Mouse (Mus musculus): Measurements from ENCODE around the gene Arhgap21. TPM values are rescaled to one million over a fixed set of nuclear protein-coding genes. Genes with fewer than 3 reads are reported as not detected.

Arhgap21 gene
- total RNA-seq, 2 experiments from 2014 or later = 70.6 to 77.9 TPM

DNA sequence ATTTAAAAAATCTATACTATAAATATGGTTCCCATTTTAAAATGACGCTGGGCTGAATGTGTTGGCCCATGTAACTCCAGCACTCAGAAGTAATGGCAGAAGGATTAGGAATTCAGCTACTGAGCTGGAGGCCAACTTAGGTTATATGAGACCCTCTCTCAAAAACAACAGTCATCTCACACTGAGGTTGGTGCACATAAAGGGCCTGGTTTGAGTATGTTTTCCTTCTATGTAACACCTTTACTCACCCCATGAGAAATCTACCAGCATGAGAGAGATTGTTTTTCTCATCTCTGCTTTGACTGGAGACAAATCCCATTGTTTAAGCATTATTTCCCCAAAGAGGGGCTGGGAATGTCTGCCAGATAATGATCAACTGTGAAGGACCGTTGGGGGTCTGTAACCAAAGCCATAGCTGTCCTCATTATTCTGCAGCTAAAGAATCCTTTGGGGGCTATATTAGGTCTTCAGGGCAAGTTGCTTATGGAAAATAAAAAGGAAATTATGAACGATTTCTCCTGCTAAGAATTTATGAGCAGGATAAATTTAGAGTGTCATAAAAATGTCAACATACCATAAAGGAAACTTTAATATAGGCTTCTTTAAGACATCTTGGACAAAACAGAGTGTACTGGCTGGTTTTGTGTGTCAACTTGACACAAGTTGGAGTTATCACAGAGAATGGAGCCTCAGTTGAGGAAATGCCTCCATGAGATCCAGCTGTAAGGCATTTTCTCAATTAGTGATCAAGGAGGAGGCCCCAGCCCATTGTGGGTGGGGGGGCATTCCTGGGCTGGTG, 136.9 kb downstream of the Arhgap21 start:
- no peak for DNase-seq (ENCODE audit: low spot score)
- intact Hi-C loops (cut with DNase I) = no loop called here

DNA sequence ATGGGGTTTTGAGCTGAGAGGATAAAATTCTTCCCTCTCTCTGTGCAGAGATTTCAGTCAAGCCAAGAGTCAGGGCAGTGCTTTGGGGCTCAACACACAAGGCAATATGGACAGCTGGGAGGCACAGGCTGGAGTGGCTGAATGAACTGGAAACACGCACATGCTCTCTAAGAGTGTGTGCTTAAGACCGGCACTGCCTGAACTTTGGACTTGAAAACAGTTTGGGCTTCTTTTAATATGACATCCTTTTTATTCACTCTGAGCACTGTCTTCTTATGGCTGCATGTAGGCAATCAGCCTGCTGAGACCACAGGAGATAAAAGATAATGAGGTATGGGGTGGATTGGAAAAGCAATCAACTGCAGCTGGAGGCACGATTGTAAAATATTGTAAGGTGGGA, 137.8 kb downstream of the Arhgap21 start:
- intact Hi-C loops (cut with DNase I) = no loop called here
- DNase-seq (ENCODE audit: low spot score) = no peak

- DNase-seq (ENCODE audit: low spot score) = no peak
- intact Hi-C loops (cut with DNase I) = no loop called here
Measured at GRCm38 (mm10) chr2:20826258-20826657, 142.4 kb downstream of the Arhgap21 start.

GRCm38 (mm10) chr2:20818226-20818625, 150.5 kb downstream of the Arhgap21 start:
- DNase-seq (ENCODE audit: low spot score) = no peak
- intact Hi-C loops (cut with DNase I) = no loop called here

DNA sequence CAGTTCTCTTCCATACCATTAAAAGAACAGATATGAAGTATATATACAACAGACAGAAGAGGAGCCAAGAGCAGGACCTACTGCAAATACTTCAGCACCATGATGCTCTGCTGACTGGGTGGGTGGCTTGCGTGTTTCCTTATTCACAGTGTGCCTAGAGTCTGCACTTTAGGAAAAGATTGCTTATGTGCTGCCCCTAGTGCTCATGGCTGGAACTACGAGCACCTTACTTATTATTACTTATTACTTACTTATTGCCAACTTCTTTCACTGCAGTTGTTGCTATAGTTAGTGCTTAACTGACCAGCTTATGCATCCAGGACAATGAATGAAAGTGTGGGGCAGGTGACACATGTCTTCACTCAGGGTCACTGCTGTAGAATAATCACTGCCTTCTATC, 154.7 kb downstream of the Arhgap21 start:
- intact Hi-C loops (cut with DNase I) = no loop called here
- no peak for DNase-seq (ENCODE audit: low spot score)

- intact Hi-C loops (cut with DNase I) = no loop called here
- DNase-seq (ENCODE audit: low spot score) = peak; percentile 2
Measured at GRCm38 (mm10) chr2:20811506-20811905, 157.2 kb downstream of the Arhgap21 start.

DNA sequence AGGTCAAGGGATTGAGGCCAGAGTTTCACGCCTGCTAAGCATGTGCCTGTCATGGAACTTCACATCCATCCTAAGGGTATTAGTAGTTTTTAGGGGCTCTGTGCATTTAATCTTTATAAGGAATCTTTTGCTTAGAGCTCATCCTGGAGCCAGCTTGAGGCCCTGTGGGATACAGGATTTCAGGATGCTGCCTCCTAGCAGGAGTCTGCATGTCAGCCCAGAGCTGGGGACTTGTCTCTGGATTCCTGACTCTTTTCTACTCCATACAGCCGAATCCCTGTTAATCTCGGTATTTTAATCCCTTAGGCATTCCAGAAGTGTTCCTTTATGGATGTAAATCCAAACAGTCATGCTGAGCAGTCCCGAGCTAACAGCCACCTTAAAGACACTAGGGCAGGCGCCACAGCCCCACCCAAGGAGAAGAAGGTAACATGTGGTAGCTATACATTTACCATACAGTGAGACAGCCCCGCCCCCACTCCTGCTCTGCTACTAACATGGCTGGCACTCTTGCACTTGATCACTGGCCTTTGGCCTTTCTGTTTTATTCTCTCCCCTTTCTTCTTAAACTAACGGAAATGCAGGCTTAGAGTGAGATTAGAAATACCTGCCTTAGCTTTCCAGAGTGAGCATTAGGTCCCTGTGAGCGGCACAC, 167.3 kb downstream of the Arhgap21 start:
- intact Hi-C loops (cut with DNase I) = no loop called here
- DNase-seq (ENCODE audit: low spot score) = no peak

Other genes with a start within 250 kb of the Arhgap21 start
- 1 to 10 TPM; 1.7 to 2.3 TPM for gene Enkur, start 236.5 kb upstream of the Arhgap21 start, total RNA-seq (2021)
- gene Thnsl1, start 236.8 kb upstream of the Arhgap21 start, total RNA-seq (2021) = 1 to 10 TPM; 5.6 to 8.6 TPM

Measured in heart, postnatal 25 days (tissue).